Mouse (Mus musculus) ZHBTc4 (cell line): ENCODE measurements at regions not wholly inside any gene's neighbourhood (a gene's known extent, or its start where the extent isn't known, plus 50 kb on each side); places are given as distances from the start of the nearest gene placed in this dataset.
A peak's percentile ranks its signal among the peaks of the same experiment; 100 is the strongest.

Experiments
- DNase-seq: peaks from one replicate; pipeline ENCODE4 v3.0.0-alpha.2; 2011; ENCODE audit warnings: low read depth, low spot score

DNA sequence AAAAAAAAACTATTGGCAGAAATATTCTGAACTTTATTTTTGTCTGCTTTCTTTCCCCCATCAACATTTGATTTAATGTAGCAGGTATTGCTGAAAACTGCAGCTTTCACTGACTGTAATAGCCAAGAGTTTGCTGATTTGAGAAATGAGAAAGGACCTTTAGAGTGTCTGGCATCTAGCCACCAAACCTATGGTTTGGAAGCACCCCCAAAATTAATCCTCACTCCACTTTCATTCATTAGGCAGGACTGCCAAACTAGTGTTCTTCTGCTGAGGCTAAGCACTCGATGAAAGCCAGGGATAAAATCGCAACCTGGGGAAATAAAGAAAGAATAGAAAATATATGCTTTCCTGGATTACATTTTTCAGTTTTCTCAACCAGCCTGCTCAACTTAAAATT, 320.4 kb downstream of the Atp6ap1l start:
- DNase-seq, result no peak

DNA sequence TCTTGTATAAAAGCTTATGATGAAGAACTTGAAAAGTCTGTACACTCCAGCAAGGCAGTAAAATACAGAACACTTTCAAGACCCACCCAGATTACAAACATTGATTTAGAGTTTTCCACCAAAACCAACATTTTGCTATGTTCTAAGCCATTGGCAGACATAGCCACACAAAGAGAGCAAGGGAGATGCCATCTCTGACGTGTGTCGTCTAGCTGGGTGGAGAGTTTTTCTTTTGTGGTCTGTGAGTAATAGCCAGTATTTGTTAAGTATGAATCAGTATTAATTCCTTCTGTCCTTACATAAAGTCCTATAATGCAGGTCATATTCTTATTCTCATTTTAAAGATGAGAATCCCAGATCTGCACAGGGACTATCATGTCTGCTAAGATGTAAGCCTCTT, 329.8 kb downstream of the Atp6ap1l start:
- DNase-seq, result no peak

DNA sequence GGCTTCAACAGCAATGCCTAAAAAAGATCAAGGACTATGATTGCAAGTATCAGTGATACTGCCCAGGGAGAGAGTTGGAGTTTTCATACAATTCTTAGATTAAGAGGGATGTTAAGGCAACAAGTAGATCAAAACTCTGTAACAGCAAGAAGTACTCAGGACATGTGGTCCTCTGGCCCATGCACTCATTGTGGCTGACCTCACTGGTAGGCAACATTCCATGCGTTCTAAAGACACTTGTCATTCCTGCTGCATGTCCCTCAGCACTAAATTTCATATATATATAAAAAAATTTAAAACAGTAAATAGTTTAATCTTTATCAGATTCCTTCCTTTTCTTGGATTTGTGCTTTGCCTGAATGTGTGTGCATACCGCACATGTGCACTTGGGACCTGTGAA, 332.6 kb downstream of the Atp6ap1l start:
- no peak for DNase-seq

DNA sequence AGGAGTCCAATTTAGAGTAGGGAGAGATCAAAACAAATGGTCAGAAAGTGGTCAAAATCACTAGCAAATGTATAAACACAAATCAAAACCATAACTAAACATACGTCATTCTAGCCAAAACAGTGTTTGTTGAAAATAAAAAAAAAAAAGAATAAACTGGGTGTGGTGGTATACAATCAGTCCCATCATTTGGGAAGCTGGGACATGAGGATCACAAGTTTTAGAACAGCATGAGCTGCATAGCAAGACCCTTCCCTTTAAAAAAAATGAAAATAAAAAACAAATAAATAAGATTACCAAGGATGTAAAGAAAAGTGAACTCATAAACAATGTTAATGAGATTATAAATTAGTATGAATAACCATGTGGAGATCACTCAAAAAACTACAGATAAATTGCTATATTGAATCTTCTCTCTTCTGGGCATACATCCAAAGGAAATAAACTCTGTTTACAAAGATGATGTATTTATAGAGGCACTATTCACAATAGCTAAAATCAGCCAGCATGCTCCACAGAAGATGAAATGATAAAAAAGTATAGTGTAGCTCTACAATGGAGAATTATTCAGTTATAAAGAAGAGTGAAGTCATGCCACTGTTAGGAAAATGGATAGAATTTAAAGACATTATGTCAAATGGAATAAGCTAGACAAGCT, 341.8 kb downstream of the Atp6ap1l start:
- DNase-seq, result no peak

DNA sequence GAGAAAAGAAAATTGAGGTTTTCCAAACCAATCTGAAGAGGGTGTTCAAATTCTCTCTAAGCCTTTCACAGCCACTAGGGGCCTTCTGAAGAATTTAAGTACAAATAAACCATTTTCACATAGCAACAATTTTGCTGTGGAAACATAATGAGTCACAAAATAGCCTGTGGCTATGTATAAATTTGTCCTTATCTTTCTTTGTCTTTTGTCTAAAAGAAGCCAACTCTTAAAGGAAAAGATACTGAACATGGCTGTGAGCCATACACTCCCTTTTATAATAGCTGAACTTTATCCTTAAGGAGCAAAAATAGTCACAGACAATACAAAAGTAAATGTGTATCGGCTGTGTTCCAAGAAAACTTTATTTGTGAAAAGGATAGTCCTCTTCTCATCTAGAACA, 345.1 kb downstream of the Atp6ap1l start:
- no peak for DNase-seq

DNA sequence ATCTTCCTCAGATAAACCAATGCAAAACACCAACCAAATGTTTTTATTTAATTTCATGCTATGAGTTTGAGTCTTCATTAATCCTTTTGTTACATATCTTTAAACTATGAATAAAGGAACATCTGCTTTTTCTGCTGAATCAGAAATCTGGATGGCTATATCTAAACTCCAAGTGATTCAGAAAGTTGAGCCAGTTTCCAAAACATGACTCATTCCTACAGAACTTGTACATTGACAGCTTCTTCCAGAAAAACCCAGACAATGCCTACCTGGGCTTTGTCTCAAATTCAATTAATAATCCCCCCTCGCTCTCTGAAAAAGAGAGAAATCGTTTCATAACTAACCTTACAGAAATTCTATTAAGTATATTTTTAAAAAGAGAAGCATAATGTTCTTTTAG, 345.7 kb downstream of the Atp6ap1l start:
- DNase-seq, result no peak

DNA sequence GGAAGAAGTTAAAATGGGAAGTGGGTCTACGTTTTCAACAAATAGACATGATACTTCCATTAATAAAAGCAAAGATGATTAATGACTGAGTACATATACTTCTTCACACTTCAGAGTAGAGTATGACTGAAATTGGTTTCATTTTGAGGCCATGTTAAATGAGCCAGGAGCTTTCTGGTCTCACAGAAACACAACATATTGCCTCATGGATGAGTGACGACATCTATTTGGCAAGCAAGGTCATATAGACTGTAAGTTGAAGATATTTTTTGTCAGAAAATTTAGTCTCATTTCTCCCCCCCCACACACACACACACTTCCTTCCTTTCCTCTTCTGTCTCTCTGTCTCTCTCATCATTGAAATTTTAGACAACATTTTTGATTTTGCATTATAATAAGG, 354.0 kb downstream of the Atp6ap1l start:
- DNase-seq, result no peak

DNA sequence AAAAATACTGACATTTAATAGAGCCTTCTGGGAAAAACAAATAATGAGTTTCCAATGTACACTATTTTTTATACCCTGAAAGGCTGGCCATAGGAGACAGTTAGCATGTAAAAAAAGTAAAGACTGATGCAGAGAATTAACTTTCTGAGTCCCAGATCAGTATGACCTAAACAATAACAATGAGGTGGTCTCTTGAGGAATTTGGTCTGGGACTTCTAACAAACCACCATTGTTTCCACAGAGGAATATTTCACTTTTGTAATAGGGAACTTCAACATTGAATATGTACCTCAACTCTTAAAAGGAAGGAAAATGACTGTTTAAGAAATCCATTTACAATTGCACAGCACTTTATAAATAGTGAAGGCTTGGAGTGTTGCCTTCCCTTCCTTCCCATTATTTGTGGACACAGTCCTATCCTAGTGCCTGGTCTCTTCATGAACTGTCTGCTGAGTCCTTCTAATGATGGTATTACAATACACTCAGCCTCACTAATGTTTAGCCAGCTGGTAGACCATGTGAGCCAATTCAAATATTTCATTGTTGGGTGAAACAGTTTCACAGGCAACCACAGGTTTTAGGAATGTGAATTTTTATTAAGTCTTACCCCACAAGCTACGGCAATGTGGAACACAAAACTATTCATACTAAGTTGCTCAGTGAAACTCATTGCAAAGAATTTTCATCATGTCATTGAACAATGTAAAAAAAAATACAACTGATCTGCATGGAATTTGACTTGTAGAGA, 358.7 kb downstream of the Atp6ap1l start:
- no peak for DNase-seq

DNA sequence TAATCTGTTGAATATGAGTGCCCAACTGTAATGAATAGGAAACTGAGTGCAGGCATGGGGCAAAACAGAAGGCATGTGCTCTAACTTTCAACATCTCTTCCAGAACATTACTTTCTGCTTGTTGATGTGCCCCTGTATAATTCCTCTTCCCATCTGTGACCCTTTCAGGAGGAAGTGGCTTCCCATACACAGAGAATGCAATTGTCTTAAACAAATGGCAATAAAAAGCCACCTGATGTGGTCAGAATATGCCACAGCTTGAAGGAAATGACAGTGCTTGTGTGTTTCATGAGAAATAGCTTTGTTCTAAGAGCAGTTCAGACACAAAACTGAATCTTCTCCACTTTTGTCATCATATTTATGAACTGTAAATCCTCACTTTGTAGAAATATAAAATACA, 359.3 kb downstream of the Atp6ap1l start:
- no peak for DNase-seq

DNA sequence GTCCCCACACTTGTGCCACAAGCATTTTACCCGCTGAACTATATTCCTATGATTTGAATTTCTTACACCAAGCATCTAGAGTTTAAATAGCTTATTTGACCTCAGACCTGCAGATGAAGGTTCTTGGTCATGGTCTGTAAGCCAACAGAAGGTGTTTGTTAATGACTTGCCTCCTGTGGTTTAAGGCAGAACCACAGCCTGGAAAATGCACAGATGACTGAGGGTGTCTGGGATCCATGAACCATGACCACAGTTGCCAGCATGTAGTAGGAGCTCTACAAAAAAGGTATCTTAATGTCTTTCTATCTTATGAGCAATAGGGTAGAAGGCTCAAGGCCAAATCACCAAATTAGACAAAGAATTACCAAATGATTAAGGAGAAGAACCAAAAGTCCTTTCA, 367.6 kb downstream of the Atp6ap1l start:
- no peak for DNase-seq

DNA sequence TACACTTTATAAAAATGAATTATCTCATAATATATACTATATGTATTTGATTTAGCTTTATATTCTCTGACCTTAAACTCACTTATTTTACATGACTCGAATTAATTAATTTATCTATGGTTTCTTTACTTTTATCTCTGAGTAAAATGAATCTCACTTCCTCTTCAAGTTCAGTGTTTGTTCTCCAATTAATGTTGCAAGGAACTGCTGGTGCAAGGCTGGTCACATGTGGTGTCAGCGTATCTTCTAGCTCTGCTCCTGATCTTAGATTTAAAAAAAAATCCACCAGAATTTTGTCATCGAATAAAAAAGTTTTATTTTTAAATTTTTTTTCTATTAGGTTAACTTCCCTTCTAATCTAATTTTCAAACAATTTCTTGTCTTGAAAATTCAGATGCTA, 378.2 kb downstream of the Atp6ap1l start:
- DNase-seq, result no peak

DNA sequence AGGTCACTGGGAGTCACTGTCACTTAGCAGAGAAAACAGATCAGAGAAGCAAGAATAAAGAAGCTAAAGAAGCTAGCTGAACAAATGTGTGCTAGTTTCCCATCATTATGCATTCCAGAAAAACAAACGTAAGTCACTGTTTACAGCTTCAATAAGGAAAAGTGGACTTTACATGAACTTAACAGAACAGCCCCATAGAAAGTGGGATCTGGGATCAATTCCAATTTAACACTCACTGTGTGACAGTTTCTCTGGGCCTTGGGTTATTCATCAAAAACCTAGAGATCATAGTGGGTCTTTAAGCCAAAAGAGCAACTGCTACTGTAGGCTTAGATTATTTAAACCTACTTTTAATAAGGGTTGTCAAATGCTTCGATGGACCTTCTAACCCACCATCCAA, 379.4 kb downstream of the Atp6ap1l start:
- DNase-seq, result no peak

DNA sequence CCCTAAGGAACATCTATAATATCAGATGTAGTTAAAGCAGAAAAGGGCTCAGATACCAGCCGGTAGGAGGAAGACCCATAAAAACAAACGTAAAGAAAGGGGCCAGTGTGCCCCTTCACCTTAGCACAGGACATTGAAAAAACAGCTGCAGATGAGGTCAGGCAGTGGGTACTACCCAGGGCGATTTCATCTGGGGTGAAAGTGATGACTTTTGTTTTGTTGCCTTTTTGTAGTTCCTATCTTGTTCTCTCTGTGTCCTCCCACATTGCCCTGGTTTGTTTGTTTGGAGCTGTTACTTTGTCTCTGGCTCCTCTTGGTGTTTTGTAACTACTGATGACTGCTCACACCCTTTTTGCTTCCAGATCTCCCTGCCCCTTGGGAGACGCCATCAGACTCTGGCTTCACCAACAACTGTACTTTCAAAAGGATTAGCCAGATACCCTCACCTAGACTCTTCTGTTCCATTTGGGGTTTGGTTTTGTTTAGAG, 383.4 kb downstream of the Atp6ap1l start:
- no peak for DNase-seq

DNA sequence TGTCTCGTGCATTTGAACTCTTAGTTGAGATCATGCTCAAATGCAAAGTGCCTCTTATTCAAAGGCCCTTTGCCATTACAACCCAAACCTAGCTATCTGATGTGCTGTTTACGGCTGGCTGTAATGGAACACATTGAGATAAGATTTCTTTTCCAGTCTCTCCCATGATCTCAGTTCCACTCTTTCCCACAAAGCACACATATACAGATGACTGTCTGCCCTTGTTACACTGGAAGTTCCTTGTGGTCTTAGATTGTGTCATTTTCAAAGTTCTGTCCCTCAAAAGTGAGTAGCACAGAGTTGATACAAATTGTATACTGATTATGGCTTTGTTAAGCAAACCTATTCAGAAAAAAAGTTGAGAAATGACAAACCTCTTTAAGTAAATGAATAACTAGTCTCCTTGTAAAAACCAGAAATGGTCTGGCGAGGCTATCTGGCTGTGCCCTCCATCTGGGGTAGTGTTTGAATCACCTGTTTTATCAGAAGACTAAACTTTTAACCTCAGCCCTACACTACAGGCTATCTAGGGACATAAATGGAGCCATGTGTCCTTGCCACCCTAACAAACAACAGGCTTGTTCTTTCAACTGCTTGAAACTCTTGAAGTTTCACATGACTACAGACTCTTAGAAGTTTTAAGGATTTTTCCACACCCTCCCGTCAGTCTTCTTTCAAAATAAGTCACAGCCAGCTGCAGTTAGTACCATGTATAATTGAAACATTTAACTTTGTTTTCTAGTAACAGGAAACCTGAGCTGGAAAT, 384.0 kb downstream of the Atp6ap1l start:
- DNase-seq, result no peak

DNA sequence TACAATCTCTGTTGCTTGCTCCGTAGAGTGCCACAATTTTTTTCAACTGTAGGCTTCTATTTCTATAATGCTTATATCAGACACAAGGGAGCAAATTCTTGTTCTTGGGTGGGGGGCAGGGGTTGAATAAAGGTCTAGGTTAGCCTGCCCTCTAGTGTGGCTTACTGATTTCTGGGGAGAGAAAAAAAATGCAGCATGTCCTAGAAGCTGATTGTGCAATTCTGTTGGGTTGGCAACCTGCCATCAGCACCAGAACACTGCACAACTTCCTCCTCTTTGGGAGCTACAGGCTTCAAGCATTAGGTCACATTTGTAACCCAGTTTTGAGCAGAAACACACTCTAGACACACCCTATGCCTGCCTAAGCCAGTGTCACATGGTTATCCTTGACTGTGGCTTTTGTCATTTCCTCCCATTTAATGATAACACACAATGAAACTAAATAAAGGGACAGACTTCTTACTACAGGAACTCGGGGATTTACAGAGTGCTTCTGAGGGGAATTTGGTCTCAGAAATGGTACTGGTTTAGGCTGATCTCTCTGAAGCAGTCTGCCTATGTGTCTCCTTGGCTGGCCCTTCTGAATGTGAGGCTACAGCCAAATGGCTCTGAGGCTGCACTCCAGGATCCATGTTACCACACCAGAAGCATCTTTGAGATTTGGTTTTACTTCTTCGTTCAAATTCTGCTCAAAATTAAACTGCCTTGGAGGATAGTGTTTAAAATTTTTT, 389.2 kb downstream of the Atp6ap1l start:
- peak; percentile 13 for DNase-seq

DNA sequence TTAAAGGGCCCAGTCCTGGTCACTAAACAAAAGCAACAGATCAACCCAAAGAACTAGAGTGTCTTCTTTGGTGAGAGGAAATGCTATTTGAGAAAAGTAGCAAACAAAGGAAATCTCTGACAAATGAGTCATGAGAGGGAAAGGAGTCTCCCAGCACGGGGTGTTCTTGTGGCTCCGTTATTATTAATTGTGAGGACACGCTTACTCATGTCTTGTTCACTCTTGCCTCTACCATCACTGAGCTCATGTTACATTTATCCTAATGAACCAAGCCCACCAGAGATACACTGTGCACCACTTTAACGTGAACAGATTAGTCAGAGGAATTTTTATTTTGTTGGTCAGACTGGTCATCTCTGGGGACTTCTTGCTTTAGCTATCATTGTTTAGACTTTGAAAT, 391.3 kb downstream of the Atp6ap1l start:
- no peak for DNase-seq

DNA sequence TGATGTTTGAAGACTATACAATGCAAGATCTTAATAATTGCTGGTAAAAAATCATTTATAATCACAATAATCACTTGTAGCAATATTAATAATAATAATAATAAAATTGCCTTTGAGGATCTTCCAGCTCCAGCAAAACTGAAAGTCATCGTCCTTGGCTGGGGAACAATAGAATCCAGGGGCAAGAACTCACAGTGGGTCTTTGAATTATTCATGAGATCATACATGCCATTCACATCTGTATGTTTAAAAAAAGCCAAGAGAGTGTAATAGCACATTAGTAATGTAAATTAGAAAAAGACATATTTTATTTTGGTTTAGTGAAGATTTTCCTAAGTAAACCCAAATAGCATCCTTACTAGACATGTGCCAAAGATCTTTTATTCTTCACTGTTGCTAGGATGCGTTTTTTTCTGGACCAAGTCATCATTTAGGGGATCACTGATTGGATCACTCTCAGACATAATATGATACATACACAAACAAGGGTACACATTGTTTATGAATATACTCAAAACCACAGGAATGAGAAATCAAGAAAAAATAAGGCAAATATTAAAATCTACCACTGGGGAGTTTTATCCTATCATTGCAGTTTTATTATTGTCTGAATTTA, 392.3 kb downstream of the Atp6ap1l start:
- DNase-seq, result no peak

DNA sequence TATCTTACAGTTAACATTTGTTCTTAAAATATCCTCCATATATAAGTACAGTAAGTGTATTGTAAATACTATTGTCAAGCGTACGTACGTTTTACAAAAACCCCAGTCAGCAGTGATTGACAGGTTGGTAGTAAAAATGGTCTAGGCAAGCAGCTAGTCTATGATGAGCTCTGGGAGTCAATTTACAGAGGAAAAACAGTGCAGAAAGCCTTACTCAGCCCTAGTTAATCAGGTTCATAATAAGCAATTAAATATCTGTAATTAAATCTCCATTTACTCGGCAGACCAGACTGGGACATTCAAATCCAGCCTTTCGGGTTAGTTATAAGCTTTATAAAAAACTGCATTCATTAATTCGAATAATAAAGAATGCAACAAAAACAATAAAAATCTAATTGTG, 394.7 kb downstream of the Atp6ap1l start:
- no peak for DNase-seq

DNA sequence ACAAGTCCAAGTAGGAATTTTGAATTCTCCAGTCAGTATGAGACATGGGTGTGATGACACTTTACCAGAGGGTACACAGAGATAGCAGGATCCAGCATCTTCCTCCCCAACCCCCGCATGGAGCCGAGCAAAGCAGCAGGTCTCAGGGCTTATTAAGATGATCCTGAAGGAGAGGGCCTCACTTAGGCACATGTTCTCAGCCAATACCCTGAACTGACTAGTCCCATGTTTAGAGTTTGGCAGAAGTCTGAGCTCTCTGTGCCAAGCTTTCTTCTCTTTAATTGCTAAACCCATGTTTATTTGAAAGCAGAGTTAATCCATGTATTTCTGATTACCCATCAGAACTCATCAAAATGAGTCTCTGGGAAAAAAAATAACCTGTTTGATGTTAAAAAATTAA, 402.0 kb downstream of the Atp6ap1l start:
- no peak for DNase-seq

DNA sequence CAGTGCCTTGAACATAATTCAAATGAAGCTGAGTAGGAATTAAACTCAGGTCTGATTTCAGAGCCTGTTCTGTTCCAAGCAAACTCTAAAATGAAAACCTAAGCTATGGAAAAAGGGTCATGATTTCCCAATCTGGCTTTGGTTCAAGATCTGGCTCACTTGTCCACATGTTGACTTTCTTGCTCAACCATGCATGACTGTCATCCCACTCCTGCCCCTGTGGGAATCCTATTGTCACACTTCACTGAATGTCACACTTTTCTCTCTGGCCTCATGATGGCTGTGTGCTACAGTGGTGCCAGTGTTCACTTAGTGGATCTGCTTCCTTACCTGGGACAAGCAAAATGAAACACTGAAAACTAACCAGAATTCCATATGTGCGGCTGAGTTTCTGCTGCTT, 403.0 kb downstream of the Atp6ap1l start:
- no peak for DNase-seq

DNA sequence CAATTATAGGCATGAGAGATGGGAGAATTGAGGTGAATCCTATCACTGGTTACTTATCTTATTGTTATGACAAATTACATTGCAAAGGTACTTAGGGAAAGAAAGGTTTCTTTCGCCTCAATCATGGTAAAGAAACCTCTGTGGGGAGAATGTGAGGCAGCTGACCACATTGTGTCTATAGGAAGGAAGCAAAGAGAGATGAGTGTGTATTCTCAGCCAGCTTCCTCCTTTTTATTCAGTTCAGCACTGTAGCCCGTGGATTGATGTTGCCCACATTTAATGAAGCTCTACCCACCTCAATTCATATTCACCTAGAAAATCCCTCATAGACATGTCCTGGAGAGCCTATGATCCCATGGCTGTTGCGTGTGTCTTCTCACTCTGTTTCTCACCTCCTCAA, 406.2 kb downstream of the Atp6ap1l start:
- DNase-seq, result no peak

DNA sequence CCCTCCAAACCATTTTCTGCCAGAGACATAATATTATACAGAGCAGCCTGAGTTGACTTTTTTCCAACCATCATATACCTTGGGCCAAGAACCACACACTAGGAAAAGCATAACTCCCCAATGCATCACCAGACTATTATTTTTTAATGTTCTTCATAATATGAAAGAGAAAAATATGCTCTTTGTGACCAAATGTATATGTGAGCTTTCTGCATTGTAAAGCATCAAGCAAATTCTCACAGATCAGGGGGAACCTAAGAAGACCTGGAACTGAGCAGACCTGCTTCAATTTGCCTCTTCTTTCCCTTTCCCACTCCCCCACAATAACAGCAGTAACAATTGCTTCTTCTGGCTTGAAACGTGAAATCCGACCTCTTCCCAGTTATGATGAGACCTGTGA, 407.6 kb downstream of the Atp6ap1l start:
- DNase-seq, result no peak
